Mouse (Mus musculus) T-cell, adult 2 months (primary cell): ENCODE measurements around the gene Fam210b.

Experiments
- DNase-seq: peaks from one replicate; pipeline ENCODE4 v3.0.0; 2022; ENCODE audit warnings: low spot score

The Fam210b gene

GRCm38 (mm10) chr2:172404239-172404638 is 58.9 kb downstream of the Fam210b start:
- no peak for DNase-seq

- no peak for DNase-seq
Observed at GRCm38 (mm10) chr2:172405011-172405410, 59.6 kb downstream of the Fam210b start.
